Mouse (Mus musculus): ENCODE data around the gene Abhd16b.

DNA sequence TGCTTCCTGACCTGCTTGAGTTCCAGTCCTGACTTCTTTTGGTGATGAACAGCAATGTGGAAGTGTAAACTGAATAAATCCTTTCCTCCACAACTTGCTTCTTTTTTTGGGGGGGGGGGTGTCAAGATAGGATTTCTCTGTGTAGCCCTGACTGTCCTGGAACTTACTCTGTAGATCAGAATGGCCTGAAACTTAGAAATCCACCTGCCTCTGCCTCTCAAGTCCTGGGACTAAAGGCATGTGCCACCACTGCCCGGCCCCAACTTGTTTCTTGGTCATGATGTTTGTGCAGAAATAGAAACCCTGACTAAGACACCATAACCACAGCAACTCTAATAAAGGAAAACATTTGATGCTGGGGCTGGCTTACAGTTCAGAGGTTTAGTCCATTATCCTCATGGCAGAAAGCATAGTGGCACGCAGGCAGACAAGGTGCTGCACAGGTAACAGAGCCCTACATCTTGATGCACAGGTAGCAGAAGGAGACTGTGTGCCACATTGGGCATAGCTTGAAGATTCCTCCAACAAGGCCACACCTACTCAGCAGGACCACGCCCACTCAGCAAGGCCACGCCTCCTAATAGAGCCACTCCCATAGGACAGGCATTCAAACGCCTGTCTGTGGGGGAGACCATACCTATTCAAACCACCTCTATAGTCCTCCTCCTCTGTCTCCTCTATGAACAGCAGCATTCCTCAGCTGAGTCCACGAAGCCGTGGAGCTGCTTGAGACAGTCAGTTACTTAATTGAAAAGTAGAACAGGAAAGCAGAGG, 1.4 kb upstream of the Abhd16b start:
- TF ChIP-seq CTCF (conservative IDR thresholded peaks at IDR 0.05; ENCODE audit: insufficient read depth, insufficient read length, low read depth, low read length) (no peak), POLR2A (IDR thresholded peaks at IDR 0.05; ENCODE audit: low read depth, low read length) (no peak)

Measured in kidney, adult 2 months (tissue).